In genomic region chr11:102111576-102111975, GRCm38 (mm10) we compare ENCODE assay signal across 46 mouse cellular contexts. TPM values are rescaled to one million over a fixed set of nuclear protein-coding genes. Genes with fewer than 3 reads are reported as not detected.
"Had no signal": no experiment of that assay in that cellular context is flagged by ENCODE, and none has a peak within 500 bp of the region (broad histone marks: within the 10 kb centered on the region; RNA-seq: fewer than 3 reads in every experiment).

No protein-coding gene starts in this region.

- H3K9me3 ChIP-seq: limb, embryonic 10.5 days; limb, embryonic 12.5 days; limb, embryonic 13.5 days; limb, embryonic 15.5 days; liver, embryonic 12.5 days; liver, embryonic 13.5 days; liver, embryonic 15.5 days; lung, embryonic 15.5 days; midbrain, embryonic 10.5 days; midbrain, embryonic 12.5 days; midbrain, embryonic 13.5 days; midbrain, embryonic 15.5 days had no signal

- H3K27ac ChIP-seq: limb, embryonic 10.5 days; limb, embryonic 12.5 days; limb, embryonic 13.5 days; limb, embryonic 15.5 days; liver, embryonic 12.5 days; liver, embryonic 13.5 days; liver, embryonic 14.5 days; liver, embryonic 15.5 days; lung, embryonic 15.5 days; macrophage; midbrain, embryonic 10.5 days; midbrain, embryonic 12.5 days; midbrain, embryonic 13.5 days; midbrain, embryonic 15.5 days had no signal

- H3K4me2 ChIP-seq: limb, embryonic 12.5 days; limb, embryonic 13.5 days; limb, embryonic 15.5 days; liver, embryonic 11.5 days; liver, embryonic 12.5 days; liver, embryonic 13.5 days; liver, embryonic 15.5 days; lung, embryonic 14.5 days; lung, embryonic 15.5 days; midbrain, embryonic 11.5 days; midbrain, embryonic 12.5 days; midbrain, embryonic 13.5 days; midbrain, embryonic 15.5 days had no signal

- H3K4me1 ChIP-seq: lung, embryonic 15.5 days had no signal

- DNase-seq: left cerebral cortex, postnatal 4 days; liver; liver, embryonic 13.5 days; liver, postnatal 0 days; lung, adult 18-20 months; lung, adult 2 months; lung, embryonic 14.5 days; lung, postnatal 10 days; lung, postnatal 14 days; lung, postnatal 36 days; lung, postnatal 4 days; midbrain, embryonic 14.5 days had no signal

- H3K9ac ChIP-seq: limb, embryonic 12.5 days; limb, embryonic 13.5 days; limb, embryonic 15.5 days; liver, embryonic 12.5 days; liver, embryonic 13.5 days; liver, embryonic 14.5 days; liver, embryonic 15.5 days; liver, postnatal 0 days; lung, embryonic 14.5 days; lung, embryonic 15.5 days; midbrain, embryonic 12.5 days; midbrain, embryonic 13.5 days; midbrain, embryonic 15.5 days had no signal

- H3K4me3 ChIP-seq: limb, embryonic 10.5 days; limb, embryonic 12.5 days; limb, embryonic 13.5 days; limb, embryonic 15.5 days; liver, embryonic 12.5 days; liver, embryonic 13.5 days; liver, embryonic 15.5 days; lung, embryonic 15.5 days; megakaryocyte, embryonic 14.5 days; midbrain, embryonic 10.5 days; midbrain, embryonic 12.5 days; midbrain, embryonic 13.5 days; midbrain, embryonic 15.5 days; myocyte had no signal

- H3K36me3 ChIP-seq: limb, embryonic 10.5 days; limb, embryonic 12.5 days; limb, embryonic 13.5 days; limb, embryonic 15.5 days; liver, embryonic 12.5 days; liver, embryonic 13.5 days; liver, embryonic 15.5 days; lung, embryonic 15.5 days; midbrain, embryonic 10.5 days; midbrain, embryonic 12.5 days; midbrain, embryonic 13.5 days; midbrain, embryonic 15.5 days had no signal

RNA-seq across cellular contexts. Expression of gene Pyy, which starts 3.9 kb away (rescaled TPM):
- total RNA-seq: left cerebral cortex, adult 8-10 months; left cerebral cortex, postnatal 10 days; left cerebral cortex, postnatal 14 days; left cerebral cortex, postnatal 25 days; left cerebral cortex, postnatal 36 days; left cerebral cortex, postnatal 4 days; liver, adult 2 months; megakaryocyte progenitor cell, adult 5-6 weeks; megakaryocyte, adult 5-6 weeks; megakaryocyte-erythroid progenitor cell, adult 5-6 weeks; midbrain, postnatal 0 days; monocyte, adult 5-6 weeks had no signal
- polyA plus RNA-seq: limb, embryonic 10.5 days; limb, embryonic 11.5 days; limb, embryonic 12.5 days; limb, embryonic 13.5 days; limb, embryonic 14.5 days; limb, embryonic 15.5 days; liver, embryonic 13.5 days; liver, postnatal 0 days; lung, adult 2 months; lung, embryonic 14.5 days; lung, embryonic 15.5 days; lung, embryonic 16.5 days; lung, postnatal 0 days; macrophage; midbrain, embryonic 10.5 days; midbrain, embryonic 12.5 days; midbrain, embryonic 13.5 days; midbrain, embryonic 14.5 days; midbrain, embryonic 15.5 days; midbrain, embryonic 16.5 days; midbrain, postnatal 0 days; myocyte; neural tube, embryonic 11.5 days had no signal

RNA-seq across cellular contexts. Expression of gene Ppy, which starts 10.5 kb away (rescaled TPM):
- total RNA-seq: left cerebral cortex, adult 8-10 months; left cerebral cortex, postnatal 10 days; left cerebral cortex, postnatal 14 days; left cerebral cortex, postnatal 25 days; left cerebral cortex, postnatal 36 days; left cerebral cortex, postnatal 4 days; liver, adult 2 months; megakaryocyte progenitor cell, adult 5-6 weeks; megakaryocyte, adult 5-6 weeks; megakaryocyte-erythroid progenitor cell, adult 5-6 weeks; midbrain, postnatal 0 days; monocyte, adult 5-6 weeks had no signal
- polyA plus RNA-seq: limb, embryonic 10.5 days; limb, embryonic 11.5 days; limb, embryonic 12.5 days; limb, embryonic 13.5 days; limb, embryonic 14.5 days; limb, embryonic 15.5 days; liver, adult 2 months; liver, embryonic 11.5 days; liver, embryonic 12.5 days; liver, embryonic 13.5 days; liver, embryonic 14.5 days; liver, embryonic 15.5 days; liver, postnatal 0 days; lung, embryonic 14.5 days; lung, embryonic 15.5 days; lung, embryonic 16.5 days; macrophage; midbrain, embryonic 10.5 days; midbrain, embryonic 11.5 days; midbrain, embryonic 12.5 days; midbrain, embryonic 13.5 days; midbrain, embryonic 14.5 days; midbrain, embryonic 15.5 days; midbrain, embryonic 16.5 days; midbrain, postnatal 0 days; myocyte; neural tube, embryonic 11.5 days had no signal

RNA-seq across cellular contexts. Expression of gene Mpp2, which starts 23.3 kb away (rescaled TPM):
- total RNA-seq: monocyte, adult 5-6 weeks had no signal
- polyA plus RNA-seq: macrophage had no signal

RNA-seq across cellular contexts. Expression of gene Nags, which starts 33.7 kb away (rescaled TPM):
- total RNA-seq: left cerebral cortex, postnatal 14 days; left cerebral cortex, postnatal 25 days; left cerebral cortex, postnatal 36 days; megakaryocyte, adult 5-6 weeks; monocyte, adult 5-6 weeks had no signal
- polyA plus RNA-seq: limb, embryonic 13.5 days; lung, embryonic 14.5 days; macrophage; midbrain, embryonic 10.5 days; midbrain, embryonic 11.5 days; midbrain, embryonic 12.5 days; myocyte; neural tube, embryonic 11.5 days had no signal
